Mouse (Mus musculus) c-Kit-negative CD71-positive TER-119-positive erythroid progenitor cells, embryonic 14.5 days (primary cell): Measurements from ENCODE around the gene Rtca.

Source experiments
- DNase-seq: peaks from one replicate; pipeline ENCODE4 v3.0.0-alpha.2; 2013; ENCODE audit warnings: low read depth, low spot score

The Rtca gene

DNA sequence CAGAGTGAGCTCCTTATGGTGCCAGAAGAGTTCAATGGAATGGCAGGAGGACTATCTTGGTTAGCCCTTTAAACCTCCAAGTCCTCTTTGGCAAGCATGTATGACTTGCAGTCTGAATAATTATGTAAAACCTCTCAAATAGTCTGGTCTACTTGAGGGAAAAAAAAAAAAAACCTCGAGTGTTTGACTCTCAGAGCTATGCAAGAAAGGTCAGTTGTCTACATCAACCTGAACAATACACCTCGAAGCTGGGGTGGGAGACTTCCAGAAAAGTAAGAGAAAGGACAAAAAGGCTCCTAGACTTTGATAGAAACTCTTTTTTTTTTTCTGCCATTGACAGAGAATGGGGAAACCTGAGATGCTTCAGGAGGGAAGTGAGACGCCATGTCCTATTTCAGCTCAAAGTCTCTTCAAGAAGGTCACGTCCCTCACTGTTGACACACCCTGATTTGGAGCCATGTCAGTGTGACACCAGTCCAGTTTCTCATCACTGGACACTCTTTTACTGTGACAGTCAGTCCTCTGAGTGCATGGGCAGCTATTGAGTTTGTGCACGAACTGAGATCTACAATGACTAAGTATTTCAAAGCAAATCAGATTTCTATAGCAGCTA lies 31.2 kb downstream of the Rtca start:
- no peak for DNase-seq

DNA sequence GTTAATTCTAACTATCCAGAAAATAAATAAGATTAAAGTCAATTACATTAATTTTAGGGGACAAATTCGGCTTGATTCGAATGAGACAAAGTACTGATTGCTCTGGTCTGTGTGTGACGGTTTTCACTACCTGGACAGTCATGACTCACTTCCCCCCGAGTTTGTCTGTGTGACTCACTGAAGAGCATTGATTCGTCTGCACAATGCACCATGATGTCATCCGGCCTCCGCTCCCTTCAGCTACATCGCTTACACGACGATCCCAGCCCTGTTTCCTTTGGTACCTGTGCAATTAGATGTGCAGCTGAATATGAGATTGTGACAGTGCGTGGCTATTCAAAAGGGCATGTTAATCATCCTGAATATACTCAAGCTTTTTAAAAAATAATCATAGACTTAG lies 33.4 kb downstream of the Rtca start:
- DNase-seq, result no peak

DNA sequence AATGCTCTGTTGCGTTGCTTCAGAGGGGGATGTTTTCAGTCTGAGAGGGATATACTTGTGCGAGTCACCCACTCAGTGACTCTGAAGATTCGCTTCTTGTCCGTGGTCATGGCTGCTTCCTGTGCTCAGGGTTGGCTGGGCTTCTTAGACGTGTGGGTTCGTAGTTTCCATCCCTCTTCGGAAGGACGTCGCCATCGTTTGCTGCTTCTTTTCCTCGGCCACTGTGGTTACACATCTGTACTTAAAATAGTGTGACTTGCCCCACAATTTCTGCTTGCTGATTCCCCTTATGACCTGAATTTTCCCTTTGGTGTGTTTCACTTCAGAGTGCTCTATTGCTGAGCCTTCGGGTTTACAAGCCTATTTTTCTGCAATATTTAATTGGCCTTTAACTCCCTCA lies 42.3 kb downstream of the Rtca start:
- DNase-seq, result no peak

DNA sequence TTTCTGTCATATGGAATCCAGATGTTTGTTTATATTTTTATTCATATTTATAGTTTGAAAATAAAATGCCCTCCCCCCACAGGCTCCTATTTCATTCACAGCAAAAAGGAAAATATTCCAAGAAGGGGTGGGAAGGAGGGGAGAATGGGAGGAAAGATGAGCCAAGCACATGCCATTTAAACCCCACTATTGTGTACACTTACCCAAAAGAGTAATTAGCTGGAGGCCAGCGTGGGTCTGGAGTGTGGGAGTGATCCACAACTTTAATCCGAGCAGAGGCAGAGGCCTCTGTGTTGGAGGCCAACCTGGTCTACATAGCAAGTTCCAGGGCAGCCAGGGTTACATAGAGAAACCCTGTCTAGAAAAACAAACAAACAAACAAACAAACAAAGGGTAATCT lies 43.7 kb downstream of the Rtca start:
- no peak for DNase-seq

DNA sequence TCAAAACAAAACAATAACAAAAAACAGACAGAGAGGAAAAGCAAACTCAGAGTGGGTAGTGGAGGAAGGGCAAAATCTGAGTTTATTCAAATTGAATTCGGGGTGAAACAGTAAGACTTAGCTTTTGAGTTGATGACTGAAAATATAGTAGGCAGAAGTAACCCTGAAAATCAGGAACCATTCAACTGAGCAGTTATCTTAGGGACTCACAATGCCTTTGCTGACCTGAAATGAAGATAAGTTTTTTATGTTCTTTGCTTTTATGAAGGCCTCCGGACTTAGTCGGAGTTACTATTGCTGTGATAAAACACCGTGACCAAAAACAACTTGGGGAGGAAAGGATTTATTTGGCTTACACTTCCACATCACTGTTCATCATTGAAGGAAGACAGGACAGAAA lies 47.0 kb downstream of the Rtca start:
- DNase-seq, result no peak

DNA sequence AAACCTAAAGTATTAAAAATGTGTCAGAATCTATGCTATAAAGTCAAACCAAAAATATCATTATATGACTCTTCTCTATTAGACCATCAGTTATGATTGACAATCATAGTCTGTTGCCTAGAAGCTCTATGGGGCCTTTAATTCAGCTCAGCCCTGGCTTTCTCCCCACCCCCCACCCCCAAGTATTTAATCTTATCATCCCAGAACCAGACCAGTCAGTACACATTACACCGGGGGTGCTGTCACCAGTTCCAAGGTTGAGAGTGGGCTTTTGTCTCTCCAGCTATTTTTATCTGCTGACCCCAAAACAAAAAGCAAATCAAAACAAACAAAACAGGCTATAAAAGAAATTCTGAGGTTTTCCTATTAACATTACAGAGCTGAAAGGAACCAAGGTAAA lies 53.5 kb downstream of the Rtca start:
- DNase-seq, result no peak

DNA sequence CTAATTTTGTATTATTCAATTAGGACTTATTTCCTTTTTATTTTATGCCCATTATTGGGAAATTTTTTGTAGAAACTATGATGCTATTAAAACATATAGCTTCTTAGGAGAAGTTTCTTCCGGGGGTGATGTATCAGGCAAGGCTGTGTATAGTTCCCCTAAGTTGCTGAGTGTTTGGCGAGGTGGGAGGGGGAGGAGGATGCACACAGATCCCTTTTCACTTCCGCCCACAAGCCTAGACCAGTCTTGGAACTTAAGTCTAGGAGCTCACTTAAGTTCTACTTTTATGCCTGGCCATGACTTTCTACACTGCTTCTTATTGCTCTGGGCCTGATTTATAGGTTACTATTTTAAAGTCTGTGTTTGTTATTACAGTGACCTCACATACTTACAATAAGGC lies 57.3 kb downstream of the Rtca start:
- DNase-seq, result no peak

DNA sequence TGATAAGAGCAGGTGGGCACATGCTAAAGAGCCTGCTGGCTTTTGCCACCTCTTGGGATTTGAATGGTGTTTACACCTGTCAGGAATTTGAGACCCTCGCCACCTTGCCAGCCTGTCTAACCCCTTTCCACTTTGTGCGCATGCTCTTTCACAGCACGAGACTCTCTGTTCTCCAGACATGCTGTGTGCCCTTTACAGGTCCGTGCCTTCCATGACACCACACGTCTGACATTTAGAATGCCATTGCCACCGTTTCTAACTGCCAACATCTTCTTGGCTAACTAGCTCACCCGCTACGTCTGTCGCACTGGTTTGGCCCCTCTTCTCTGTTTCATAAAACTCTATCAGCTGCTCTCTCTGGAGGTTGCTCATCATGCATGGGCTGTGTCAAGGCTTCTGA lies 63.7 kb downstream of the Rtca start:
- DNase-seq, result no peak

DNA sequence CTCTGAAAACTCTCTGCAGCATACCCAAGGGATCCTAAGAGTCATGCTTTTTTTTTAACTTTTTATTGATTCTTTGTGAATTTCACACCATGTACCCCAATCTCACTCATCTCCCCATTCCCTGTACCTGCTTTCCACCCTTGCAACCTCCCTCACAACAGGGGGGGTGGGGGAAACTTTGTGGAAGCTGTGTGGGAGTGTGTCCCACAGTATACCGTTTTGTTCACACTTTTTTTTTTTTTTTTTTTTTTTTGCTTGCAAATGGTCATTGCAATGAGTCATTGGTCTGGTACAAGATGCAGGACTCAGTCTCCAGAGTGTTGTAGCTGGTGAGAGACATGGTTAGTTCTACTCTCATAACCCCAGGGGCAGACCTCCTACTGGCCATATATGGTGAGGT lies 65.2 kb downstream of the Rtca start:
- no peak for DNase-seq

DNA sequence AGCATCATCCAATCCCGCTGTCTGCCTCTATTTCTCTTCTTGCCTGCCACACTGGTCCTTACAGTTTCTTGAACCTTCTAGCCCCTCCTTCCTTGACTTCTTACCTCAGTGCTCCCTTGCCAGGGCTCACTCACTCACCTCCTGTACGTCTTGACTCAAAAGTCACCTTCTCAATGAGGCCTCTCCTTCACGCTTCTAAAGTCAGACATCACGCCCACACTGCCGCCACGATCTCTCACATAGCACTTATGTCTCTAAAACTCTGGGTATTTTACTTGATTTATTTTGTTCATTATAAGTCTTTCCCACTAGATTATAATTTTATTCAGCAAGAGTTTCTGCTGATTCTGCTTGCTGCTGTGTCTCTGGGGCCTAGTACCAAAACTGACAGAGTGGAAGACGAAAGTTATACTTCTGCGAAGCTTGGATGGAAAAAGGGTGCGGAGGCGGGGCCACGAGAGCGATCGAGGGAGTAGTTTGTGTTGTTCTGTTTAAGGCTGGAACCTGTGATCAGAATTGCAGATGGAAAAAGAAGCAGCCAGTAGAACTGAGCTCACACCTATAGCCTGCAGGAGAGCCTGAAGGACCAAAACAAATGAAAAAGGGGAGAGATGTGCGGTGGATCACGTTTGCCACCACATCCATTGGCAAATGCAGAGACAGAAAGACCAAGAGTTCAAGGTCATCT lies 66.3 kb downstream of the Rtca start:
- no peak for DNase-seq

DNA sequence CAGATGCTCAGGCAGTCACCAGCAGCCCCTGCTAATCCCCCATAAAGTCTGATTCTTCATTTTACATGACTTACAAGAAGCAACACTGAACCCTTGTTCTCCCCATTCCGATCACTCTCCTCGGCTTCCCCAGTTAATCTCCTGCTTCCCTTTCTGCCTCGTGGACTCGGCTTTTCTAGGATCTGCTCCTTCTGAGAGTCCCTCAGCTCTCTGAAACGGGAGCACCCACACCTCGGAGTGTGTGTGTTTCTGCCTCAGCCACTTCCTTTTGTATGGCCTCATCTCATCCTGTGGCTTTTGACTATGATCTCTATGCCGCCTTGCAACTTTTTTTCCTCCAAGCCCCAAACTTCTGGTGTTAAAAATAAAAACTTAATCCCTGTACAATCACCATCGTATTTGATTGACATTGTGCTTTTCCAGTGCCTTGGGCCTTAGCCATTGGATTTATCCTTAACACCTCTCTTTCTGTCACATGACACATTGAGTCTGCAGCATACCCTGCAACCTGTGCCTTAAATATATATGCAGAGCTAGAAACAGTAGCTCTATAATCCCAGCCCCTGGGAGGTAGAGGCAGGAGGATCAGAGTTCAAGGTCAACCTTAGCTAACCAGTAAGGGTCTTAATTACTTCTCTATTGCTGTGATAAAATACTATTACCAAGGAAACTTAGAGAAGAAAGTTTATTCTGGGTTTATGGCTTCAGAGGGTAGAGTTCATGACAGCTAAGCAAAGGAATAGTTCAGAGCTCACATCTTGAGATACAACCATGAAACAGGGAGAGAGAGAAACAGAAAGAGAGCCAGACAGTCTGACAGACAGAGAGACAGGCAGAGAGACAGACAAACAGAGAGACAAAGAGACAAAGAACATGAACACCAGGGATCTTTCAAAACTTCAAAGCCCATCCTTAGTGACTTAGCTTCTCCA lies 67.7 kb downstream of the Rtca start:
- DNase-seq, result no peak
